Mouse (Mus musculus): Measurements from ENCODE around the gene Abcg5.

The Abcg5 gene

DNA sequence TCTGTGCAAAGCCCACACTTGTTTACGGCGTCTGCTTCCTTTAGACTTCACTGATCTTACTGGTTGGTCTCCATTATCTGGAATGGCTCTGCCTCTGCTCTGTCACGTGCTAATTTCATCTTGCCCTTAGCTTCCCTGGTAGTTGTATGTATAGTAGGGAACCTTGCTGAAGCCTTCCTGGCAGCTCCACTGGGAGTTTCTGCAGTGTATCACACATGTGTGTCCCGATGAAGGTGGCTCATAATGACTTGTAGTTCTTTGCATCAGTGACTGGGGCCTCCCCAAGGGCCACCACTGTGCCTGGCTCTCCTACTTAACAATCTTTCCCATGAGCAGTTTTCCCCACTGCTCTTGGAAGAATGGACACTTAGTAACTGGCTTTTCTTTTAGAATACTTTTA lies 74.2 kb downstream of the Abcg5 start:
- no peak for DNase-seq (ENCODE audit: low read depth)

All from c-Kit-positive CD71-positive TER-119-negative erythroid progenitor cells, embryonic 14.5 days (primary cell).